Mouse (Mus musculus) stomach, postnatal 0 days (tissue): ENCODE results near the gene Dbi.

Experiments used
- CTCF ChIP-seq: IDR thresholded peaks from 2 replicates; pipeline ENCODE4 v1.5.1; 2016; ENCODE audit warnings: antibody characterized with exemption, low read depth, mild to moderate bottlenecking, moderate library complexity
- EP300 ChIP-seq: optimal IDR thresholded peaks from 2 replicates; pipeline ENCODE3; 2016; ENCODE audit warnings: antibody characterized with exemption

GRCm38 (mm10) chr1:120082957-120083585, 37.8 kb downstream of the Dbi start:
- TF ChIP-seq CTCF (no peak), EP300 (no peak)
